Mouse (Mus musculus): ENCODE measurements around the gene Zfp600.
"Not testable (repeated sequence)": the region's sequence is repeated elsewhere in the genome, so short reads cannot be mapped to it uniquely, and the experiment has no call there.

Gene Zfp600

GRCm38 (mm10) chr4:146156524-146156923 is at the start of gene Zfp600:
Gene Zfp600, plus strand, starts transcription at chr4:146156824.
- DNase-seq (ENCODE audit: low spot score in 2 of 2): not testable (repeated sequence)

GRCm38 (mm10) chr4:146162893-146163292 is 6.3 kb downstream of the Zfp600 start:
- DNase-seq (ENCODE audit: low spot score in 2 of 2): not testable (repeated sequence)

GRCm38 (mm10) chr4:146167202-146167832 is 10.7 kb downstream of the Zfp600 start:
- DNase-seq (ENCODE audit: low spot score in 2 of 2): not testable (repeated sequence)

GRCm38 (mm10) chr4:146167879-146168532 is 11.4 kb downstream of the Zfp600 start:
- not testable (repeated sequence) for DNase-seq (ENCODE audit: low spot score in 2 of 2)

GRCm38 (mm10) chr4:146168730-146169215 is 12.1 kb downstream of the Zfp600 start:
- DNase-seq (ENCODE audit: low spot score in 2 of 2): not testable (repeated sequence)

- peak in 1 of 2 experiments; percentile 22 for DNase-seq (ENCODE audit: low spot score in 2 of 2)
Observed at GRCm38 (mm10) chr4:146173378-146174226, 17.0 kb downstream of the Zfp600 start.

GRCm38 (mm10) chr4:146204357-146204756 is 47.7 kb downstream of the Zfp600 start:
- DNase-seq (ENCODE audit: low spot score in 2 of 2): not testable (repeated sequence)

- DNase-seq (ENCODE audit: low spot score in 2 of 2): not testable (repeated sequence)
Observed at GRCm38 (mm10) chr4:146239252-146240244, 82.9 kb downstream of the Zfp600 start.

- DNase-seq (ENCODE audit: low spot score in 2 of 2): not testable (repeated sequence)
Observed at GRCm38 (mm10) chr4:146242119-146242518, 85.5 kb downstream of the Zfp600 start.
